Mouse (Mus musculus) testis, adult 10 weeks (tissue): ENCODE data around the gene Olfr807. TPM values are rescaled to one million over a fixed set of nuclear protein-coding genes. Genes with fewer than 3 reads are reported as not detected.

Source experiments
- polyA plus RNA-seq: library from polyadenylated mRNA; stranded (reverse); fragments of 350-450 nt; fragmentation: Illumina TruSeq; extraction: RNeasy Lipid Tissue Mini Kit (QIAGEN cat#74804); gene quantifications from one replicate; pipeline ENCODE4 v1.2.3, GENCODE M21; 2014; ENCODE audit warnings: low read depth, low replicate concordance

Olfr807 gene
- not detected for polyA plus RNA-seq

GRCm38 (mm10) chr10:129757693-129758092 is at the start of gene Olfr807:
TSS of gene Olfr807 (minus strand) at chr10:129757793.

GRCm38 (mm10) chr10:129804296-129804695 is 46.7 kb upstream of the Olfr807 start, which contains the start of gene Olfr811:
TSS of gene Olfr811 (minus strand) at chr10:129804396.

DNA sequence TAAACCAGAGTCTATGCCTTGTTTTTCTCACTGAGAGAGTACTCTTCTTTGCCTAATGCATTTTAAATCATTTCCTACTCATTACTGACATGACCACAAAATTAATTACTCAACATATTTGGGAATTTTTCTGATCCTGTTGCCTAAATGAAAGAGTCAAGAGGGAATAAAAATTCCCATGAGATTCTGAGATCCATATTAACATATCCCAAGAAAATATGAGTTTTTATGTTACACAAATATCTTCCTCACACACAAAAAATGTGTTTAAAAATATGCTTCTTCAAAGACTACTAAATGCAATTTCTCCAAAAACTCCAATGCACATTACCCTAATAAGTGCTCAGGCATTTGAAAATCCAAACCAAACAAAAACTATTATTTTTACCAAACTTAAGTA is 37.2 kb upstream of the Olfr807 start, which contains the start of gene Olfr810:
TSS of gene Olfr810 (minus strand) at position 101 of the 400 bp plus-strand sequence.

DNA sequence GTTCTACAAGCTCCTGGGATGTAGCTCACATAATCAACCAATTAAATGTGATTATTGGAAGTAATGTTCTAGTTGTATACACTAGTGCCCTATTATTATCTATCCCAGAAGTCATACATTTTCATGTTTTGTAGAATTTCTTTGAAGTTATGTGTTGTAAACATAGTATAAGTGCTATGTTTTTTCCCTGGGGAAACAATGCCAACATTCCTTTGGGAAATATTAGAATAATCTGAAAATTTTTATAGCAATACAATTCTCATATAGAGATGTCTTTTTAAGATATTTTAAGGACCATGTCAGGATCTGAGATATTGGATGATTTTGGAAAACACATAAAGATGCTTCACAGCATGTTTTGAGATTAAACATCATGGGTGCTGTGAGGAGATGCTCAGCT is 16.7 kb upstream of the Olfr807 start, which contains the start of gene Olfr809:
TSS of gene Olfr809 (plus strand) at position 301 of the 400 bp plus-strand sequence.

GRCm38 (mm10) chr10:129765182-129765581 is 7.6 kb upstream of the Olfr807 start, which contains the start of gene Olfr808:
TSS of gene Olfr808 (plus strand) at chr10:129765482.

DNA sequence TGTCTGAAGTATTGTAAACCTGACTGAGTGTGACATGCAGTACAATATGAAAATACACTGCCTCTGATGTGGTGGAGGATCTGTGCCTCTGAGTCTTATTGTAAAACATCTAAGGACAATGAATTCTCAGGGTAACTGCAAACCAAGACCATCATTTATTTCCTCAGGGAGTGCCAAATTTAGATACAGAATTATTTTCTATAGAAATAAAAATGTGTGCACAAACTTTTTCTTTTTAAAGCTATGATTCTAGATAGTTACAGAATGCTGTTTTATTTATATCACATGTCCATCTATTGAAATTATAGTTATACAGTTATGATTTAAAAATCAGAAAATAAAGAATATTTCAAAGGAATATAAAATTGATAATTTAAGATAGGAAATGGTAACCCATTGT is 15.8 kb downstream of the Olfr807 start, which contains the start of gene Olfr806:
TSS of gene Olfr806 (minus strand) at position 101 of the 400 bp plus-strand sequence.

DNA sequence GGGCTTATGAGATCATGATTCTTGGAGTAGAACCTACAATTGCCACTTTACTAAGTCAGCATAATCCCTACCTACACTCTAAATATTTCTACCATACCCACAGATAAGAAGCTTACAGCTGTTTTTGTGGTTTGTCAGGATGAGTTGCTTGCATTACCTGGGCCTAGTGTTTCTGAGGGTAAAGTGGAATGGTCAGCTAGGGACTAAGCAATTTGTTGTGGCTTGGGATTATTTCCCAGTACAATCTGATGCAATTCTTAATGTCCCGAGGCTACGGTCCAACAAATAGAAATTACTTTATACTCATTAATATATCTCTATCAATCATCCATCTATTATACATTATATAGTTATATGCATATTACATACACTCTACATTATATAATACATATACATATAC is 28.3 kb downstream of the Olfr807 start, which contains the start of gene Olfr805:
TSS of gene Olfr805 (minus strand) at position 101 of the 400 bp plus-strand sequence.

Other genes with a start within 250 kb of the Olfr807 start
- not detected for gene Olfr791, start 236.0 kb downstream of the Olfr807 start, polyA plus RNA-seq
- 0.13 TPM for gene Olfr792, start 218.6 kb downstream of the Olfr807 start, polyA plus RNA-seq
- 0.08 TPM for gene Olfr794, start 190.1 kb downstream of the Olfr807 start, polyA plus RNA-seq
- gene Olfr796, start 145.2 kb downstream of the Olfr807 start, polyA plus RNA-seq = not detected
- gene Olfr798, start 129.9 kb downstream of the Olfr807 start, polyA plus RNA-seq = not detected
- gene Olfr799, start 120.3 kb downstream of the Olfr807 start, polyA plus RNA-seq = not detected
- gene Olfr800, start 100.1 kb downstream of the Olfr807 start, polyA plus RNA-seq = not detected
- not detected for gene Olfr801, start 83.9 kb downstream of the Olfr807 start, polyA plus RNA-seq
- not detected for gene Olfr802, start 69.6 kb downstream of the Olfr807 start, polyA plus RNA-seq
- gene Olfr803, start 63.5 kb downstream of the Olfr807 start, polyA plus RNA-seq = not detected
- not detected for gene Olfr804, start 54.6 kb downstream of the Olfr807 start, polyA plus RNA-seq
- gene Olfr805, start 28.4 kb downstream of the Olfr807 start, polyA plus RNA-seq = not detected
- gene Olfr806, start 15.9 kb downstream of the Olfr807 start, polyA plus RNA-seq = not detected
- gene Olfr808, start 7.7 kb upstream of the Olfr807 start, polyA plus RNA-seq = not detected
- not detected for gene Olfr809, start 16.8 kb upstream of the Olfr807 start, polyA plus RNA-seq
- not detected for gene Olfr810, start 37.1 kb upstream of the Olfr807 start, polyA plus RNA-seq
- not detected for gene Olfr811, start 46.6 kb upstream of the Olfr807 start, polyA plus RNA-seq
- gene Olfr812, start 88.3 kb upstream of the Olfr807 start, polyA plus RNA-seq = not detected
- not detected for gene Olfr813, start 97.6 kb upstream of the Olfr807 start, polyA plus RNA-seq
- not detected for gene Olfr814, start 122.1 kb upstream of the Olfr807 start, polyA plus RNA-seq
- not detected for gene Olfr815, start 148.1 kb upstream of the Olfr807 start, polyA plus RNA-seq
- gene Olfr816, start 157.8 kb upstream of the Olfr807 start, polyA plus RNA-seq = not detected
- gene Olfr818, start 191.3 kb upstream of the Olfr807 start, polyA plus RNA-seq = not detected
- gene Olfr819, start 209.5 kb upstream of the Olfr807 start, polyA plus RNA-seq = not detected
- not detected for gene Olfr247, start 218.3 kb upstream of the Olfr807 start, polyA plus RNA-seq
- gene Gm10310, start 227.3 kb upstream of the Olfr807 start, polyA plus RNA-seq = not detected